Mouse (Mus musculus) cerebellum, postnatal 4 days (tissue): ENCODE measurements around the gene Gmnn.
A peak's percentile ranks its signal among the peaks of the same experiment; 100 is the strongest.

Source experiments
- DNase-seq, 2 experiments: peaks; one replicate each; pipeline ENCODE4 v3.0.0; 2022; ENCODE audit warnings: low spot score in 2 of 2, mixed read lengths in 1 of 2

Gene Gmnn

DNA sequence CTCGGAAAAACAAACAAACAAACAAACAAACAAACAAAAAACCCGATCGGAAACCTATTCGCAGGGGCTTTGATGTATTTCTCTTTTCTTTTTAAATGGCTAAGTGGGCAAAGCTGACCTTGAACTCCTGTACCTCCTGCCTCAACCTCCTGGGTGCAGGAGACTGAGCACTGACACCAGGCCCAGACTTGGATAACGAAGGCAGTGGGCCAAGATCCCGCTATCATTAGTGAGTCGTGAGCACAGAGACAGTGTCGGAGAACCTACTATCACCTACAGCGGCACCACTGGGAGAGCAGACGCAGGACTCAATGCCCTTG, 680 bp downstream of the Gmnn start:
- DNase-seq = no peak

DNA sequence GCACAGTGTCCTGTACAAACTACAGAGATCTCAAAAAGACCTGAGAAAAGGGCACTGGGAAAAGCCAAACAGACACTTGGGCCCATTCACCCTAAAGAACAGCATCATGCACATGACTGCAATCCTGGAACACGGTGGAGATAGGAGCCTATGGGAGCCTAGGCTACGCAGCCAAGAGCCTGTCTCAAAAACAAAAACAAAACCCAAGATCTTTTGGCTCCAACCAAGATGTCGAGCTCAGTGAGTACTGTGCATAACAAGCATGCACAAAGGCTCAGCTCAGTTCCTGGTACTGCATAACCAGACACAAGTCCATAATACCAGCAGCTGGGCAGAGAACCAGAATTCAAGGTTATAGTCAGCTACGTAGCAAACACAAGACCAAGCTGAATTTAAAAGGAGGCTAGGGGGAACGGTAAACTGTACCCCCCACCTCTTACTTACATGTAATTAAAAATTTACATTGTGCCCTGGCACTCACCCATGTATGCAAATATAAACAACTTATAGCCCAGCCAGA, 1.3 kb downstream of the Gmnn start:
- DNase-seq = no peak

DNA sequence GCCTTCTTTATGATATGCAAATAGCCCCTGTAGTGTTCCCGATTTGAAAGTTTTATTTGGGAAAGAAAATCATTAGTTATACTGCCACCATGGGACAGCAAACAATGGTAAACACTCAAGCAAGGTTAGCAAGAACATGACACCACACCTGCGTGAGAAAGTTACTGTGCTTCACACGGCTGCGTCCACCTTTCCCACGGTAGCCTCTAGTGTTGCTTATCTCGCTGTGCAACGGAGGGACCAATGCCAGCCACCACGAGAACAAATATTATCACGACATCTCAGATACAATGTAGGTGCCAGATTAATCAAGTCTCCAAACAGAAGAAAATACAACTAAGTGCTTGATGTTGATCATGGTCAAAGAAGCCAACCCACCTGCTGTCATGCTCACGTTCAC, 2.3 kb downstream of the Gmnn start:
- DNase-seq = no peak

DNA sequence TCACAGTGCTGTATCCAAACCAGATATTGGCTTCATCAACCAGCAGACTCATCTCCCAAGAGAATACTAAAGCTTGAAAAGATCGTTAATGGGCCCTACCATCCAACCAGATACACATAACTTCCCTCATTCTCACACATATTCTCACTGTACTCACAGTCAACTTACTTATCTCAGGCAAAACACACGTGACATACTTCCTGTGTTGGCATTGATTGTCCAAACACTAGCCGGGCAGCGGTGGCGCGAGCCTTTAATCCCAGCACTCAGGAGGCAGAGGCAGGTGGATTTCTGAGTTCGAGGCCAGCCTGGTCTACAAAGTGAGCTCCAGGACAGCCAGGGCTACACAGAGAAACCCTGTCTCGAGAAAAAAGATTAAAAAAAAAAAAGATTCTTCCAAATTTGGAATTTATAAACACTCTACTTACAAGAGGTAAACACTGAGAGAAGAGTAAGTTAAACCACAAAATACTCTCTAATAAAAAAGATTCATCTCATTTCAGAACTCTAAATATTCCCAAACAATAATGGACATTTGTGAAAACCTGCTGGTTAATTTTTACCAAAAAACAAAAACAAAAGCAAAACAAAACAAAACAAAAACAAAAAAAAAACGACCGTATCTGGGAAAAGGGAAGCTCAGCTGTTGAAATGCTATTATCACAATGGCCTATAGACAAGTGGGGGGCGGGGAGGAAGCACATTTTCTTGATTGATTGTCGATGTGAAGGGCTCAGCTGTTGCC, 3.7 kb downstream of the Gmnn start:
- no peak for DNase-seq

DNA sequence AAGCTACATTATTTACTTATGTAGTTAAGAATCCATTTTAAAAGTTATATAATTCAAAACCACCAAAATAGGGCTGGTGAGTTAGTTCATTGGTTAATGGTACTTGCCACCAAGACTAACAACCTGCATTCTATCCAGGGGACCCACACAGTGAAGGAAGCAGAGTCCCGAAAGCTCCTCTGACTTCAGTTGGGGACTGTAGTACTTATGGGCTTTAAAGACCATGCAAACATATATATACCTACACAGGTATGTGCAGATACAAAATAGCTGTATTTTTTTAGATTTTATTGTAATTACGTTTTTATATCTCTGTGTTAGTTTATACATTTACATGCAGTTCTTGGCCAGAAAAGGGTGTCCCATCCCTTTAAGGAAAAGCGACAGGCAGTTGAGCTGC, 5.0 kb downstream of the Gmnn start:
- DNase-seq = no peak

DNA sequence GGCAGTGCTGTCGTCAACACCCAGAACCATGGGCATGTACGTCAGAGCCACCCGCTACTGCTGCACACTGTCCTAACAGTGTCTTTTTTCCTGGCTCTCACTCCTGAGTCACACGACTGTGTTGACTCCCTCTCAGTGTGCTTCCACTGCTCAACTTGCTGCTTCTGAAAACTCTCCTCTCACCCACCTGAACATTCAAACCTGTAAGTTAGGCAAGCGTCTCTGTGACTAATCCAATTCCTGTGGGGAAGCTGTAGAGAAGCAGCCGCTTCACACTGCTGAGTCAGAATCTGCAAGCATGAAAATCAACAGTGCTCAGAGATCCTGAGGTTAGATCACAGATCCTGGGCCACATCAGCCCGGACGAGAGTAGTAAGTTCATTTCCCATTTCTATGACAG, 10.3 kb downstream of the Gmnn start:
- DNase-seq = no peak

DNA sequence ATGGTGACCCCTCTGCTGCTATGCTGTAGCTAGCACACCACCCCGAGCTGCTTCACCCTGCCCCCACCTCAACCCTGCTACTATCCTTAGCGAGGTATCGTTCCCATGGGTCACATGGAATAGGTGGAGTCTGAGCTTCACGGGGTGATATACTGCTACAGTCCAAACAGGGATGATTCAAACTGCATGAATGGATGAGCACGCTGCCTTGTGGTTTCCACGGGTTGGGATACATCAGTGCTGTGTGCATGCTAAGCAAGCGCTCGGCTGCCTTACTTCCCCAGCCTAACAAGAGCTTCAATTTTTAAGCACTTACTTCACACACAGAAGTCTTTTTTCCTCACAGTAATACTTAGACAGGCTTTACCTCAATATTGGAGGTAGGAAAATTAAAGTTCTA, 10.9 kb downstream of the Gmnn start:
- DNase-seq = no peak

DNA sequence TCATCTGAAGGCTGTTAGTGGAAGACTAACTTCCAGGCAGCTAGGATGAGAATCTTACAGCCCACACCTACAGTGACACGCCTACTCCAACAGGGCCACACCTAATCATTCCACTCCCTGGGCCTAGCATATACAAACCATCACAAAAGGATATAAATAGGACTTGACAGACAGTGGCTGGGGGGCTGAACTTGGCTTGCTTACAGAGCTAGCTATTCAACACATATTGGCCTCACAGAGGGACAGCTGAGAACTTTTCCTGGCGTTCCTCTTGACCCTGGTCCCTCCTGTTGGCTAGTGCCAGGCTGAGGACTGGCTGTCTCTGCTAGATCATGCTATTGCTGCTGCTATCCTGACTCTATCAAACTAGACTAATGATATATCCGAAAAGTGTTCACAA, 13.9 kb downstream of the Gmnn start:
- DNase-seq = no peak

DNA sequence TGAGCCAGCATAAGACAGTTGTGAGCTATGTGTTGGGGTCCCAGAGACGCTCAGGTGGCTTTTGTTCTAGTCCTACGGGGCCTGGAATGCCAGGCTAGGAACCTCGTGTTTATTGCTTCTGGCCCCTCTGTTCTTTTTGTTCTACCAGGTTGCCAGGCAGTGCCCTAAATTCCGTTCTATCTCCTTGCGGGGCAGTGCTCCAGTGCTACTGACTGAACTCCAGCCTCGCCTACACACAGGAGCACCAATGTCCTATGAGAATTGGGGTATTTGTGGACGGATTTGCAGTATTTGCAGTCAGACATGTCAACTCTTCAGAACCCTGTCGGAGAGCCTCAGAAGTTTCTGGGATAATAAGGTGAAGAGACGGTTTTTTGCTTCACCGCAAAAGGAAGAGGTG, 20.7 kb downstream of the Gmnn start, which contains the start of gene Armh2:
TSS of gene Armh2 (plus strand) at position 205 of the 400 bp plus-strand sequence.
- DNase-seq = no peak

DNA sequence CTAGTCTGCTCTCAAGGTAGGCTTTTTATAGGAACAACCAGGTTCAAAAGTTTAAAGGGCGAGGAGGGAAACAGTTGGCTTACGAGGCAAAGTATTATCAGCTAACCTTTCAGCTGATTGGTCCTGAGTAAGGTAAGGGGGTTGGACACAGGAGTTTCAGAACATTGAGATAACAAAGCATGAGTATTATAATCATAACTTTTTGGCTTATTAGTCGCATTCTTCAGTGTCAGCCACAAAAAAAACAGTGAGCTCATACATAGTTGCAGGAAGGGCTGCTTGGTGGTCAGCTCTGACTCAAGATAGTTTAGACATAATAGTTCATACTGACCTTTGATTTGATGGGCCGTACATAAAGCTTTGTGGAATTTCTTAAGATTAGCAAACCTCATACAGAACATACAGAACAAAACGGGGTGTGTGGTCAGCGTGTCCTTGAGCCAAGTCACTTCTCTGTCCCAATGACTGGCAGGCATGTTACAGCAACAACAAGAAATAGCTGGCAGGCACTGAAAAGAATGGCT, 26.1 kb downstream of the Gmnn start:
- no peak for DNase-seq

DNA sequence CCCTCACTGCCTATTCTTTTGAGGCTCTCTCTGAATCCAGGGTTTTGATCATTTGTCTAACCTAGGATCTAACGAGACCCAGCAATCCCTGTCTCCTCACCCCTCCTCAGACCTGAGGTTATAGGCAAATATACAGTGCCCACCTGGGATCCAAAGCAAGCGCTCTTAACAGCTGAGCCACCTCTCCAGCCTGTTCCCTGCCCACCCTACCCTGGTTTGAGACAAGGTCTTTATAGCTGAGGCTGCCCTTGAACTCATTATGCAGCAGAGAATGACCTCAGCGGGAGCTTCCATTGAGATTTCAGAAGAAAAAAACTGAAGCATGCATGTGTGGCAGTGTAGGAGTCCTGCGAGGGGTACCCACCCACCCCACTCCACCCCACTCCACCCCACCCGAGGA, 27.2 kb downstream of the Gmnn start:
- no peak for DNase-seq

DNA sequence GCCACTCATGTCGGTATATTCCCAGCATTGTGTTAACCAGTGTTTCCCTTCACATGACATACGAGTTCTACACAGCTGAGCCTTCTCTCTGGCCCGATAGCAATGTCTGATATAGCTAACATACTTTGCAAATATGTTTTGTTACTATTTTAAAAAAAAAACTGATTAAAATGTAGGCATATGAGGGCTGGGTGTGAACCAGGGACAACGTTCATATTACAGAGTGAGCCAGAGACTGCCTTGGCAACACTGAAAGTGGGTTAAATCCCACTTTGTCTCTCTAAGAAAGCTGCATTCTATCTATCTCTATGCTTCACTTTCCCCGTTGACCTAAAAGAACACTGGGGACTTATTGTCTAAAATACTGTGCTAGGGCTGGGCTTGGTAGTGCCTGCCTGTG, 32.6 kb downstream of the Gmnn start:
- DNase-seq = no peak

DNA sequence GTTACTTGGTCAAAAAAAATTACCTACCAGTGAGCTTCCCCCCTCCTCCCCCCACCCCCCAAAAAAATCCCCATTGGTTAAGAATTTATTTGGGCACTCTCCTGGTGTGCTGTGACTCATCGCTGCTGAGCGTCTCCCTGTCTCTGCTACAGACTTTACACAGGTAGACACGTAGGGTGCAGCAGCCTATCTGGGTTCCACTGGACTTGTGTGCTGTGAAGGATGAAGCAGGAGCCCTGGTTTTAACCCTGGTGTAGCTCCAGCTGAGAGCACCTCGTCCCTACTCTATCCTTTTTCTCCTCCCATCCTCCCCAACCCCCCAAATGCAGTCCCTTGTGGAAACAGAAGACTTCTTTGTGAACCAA, 37.3 kb downstream of the Gmnn start:
- no peak for DNase-seq

DNA sequence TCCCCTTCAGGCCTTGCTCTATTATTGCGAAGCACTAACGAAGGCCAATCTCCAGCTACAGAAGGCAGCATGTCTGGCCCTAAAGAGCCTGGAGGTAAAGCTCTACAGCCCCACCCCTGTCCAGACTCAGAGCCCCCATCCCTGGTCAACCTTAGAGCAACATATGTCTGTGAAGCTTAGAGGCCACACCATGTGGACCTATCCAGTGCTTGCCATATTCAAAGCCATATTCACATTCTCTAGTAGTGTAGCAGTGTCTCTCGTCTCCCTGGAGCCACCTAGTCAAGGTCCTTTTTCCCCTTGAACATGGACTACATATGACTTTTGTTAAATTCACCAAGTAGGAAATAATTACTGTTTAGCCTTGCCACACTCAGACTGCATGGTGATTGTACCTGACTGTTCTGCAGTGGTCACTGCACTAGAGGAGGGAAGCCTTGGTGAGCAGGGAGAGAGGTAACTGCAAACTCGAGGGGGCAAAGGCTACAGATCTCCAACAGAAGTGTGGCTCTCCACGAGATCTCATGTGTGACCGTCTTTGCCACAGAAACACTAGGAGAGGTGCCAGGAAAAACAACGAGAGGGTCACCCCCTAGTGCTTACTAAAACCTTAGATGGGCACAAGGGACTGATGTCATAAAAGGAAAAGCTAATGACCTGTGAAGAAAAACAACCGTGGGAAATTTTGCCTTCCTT, 37.9 kb downstream of the Gmnn start:
- no peak for DNase-seq

DNA sequence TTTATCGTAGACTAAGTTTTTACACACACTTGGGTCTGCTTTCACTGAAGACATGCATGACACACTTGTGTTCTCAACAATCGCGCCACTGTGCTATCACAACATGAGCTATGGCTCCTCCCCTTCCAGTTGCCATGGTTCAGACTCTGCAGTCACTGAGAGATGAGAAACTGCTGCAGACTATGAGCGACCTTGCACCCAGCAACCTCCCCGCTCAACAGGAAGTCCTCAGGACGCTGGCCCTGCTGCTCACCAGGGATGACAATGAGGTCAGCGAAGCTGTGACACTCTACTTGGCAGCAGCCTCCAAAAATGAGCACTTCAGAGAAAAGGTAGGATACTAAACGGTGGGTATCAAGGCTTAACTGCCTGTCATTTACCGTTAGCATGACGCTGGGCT, 40.2 kb downstream of the Gmnn start:
- DNase-seq = no peak

DNA sequence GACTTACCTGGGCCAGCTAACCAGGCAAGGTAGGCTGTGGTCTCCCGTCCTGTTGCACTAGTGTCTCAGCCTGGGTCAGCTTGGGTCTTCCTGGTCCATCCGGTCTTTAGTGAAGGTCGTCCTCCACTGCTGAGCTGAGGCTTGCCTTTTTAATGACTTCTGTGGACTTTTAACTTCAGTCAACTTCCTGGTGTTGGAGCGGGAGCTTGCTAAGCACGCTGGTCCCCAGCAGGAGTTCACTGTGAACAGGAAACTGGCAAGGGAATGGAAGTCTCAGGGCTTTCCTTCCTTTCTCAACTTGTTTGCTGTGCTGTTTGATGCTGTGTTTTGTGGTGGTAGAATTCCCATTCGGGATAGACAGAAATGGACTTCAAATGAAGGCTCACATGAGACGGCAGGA, 44.0 kb downstream of the Gmnn start:
- no peak for DNase-seq

DNA sequence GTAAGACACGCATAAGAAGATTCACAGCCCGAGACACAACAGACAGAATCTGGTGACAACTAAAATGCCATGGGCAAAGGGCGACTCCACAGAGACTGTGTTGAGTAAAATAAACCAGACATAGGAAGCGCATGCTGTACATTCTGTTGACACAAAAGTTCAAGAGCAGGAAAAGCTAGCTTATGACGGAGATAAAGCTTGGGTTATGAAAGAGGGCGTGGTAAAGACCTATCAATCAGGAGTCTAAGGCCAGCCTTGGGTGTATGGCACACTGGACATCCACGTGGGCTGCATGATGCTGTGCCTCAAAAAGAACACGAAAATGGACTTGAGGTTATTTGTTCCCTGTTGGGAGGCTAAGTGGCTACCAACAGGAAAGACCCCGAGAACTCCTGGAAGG, 45.3 kb downstream of the Gmnn start:
- no peak for DNase-seq

DNA sequence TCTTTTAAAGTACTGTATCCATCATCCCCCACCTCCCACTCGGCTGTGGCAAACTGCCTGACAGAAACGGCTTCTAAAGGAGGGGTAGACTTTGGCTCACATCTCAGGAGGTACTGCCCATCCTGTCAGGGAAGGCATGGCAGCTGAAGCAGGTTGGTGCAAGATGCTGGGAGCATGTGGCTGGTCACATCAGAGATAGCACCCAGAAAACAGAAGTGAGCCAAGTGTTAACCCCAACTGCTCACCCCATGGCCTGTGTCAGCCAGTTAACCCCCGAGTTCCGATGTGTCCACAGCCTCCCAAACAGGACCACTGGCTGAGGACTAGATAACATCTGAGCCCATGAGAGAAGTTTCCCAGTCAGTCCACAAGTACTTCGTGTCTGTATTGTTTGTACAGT, 46.1 kb downstream of the Gmnn start:
- no peak for DNase-seq

DNA sequence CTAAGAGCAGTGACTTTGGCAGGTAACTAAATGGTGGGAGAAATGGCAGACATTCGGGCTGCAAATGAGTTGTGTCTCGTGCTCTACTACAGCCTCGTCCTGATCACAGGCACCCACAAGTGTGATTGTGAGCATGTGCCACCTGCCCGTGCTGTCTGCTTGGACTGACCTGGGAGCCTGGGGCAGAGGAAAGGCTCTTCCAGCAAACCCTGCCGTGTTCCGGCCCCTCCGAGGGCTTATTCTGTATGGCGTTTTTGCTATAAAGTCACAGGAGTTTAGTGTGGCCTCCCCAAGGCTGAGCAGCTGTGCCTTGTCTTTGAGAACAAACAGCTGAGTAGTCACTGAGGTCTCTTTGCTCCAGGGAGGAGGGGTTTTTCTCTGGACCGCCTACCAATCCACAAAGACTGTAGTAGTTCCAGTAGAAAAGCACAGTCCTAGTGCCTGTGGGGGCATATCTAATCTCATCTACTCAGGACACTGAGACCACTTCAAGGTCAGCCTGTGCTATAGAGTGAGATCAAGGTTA, 47.3 kb downstream of the Gmnn start:
- no peak for DNase-seq

DNA sequence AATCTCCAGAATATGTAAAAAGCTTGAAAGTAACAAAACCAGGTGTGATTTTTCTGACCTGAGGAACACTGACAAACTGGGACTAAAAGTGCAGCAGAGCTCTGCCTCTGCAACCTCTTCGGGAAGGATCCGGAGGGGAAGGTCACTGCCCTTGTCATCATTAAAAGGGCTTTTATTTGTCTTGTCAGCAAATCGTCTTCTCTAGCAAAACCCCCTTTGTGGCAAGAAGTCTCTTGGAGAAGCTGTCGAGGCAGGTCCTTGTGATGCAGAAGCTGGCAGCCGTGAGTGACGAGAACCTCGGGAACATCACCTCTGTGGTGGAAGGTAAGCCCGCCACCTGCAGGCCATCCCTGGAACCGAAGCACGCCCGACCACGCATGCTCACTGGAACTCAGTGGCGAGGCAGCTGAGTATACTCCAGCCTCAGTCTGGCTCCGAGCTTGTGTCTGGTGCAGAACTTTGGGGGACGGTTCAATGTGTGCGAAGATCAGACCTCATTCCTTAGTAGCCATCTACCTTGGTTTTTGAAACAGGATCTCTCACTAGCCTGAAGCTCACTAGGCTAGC, 48.2 kb downstream of the Gmnn start:
- peak; percentile 93 for DNase-seq

DNA sequence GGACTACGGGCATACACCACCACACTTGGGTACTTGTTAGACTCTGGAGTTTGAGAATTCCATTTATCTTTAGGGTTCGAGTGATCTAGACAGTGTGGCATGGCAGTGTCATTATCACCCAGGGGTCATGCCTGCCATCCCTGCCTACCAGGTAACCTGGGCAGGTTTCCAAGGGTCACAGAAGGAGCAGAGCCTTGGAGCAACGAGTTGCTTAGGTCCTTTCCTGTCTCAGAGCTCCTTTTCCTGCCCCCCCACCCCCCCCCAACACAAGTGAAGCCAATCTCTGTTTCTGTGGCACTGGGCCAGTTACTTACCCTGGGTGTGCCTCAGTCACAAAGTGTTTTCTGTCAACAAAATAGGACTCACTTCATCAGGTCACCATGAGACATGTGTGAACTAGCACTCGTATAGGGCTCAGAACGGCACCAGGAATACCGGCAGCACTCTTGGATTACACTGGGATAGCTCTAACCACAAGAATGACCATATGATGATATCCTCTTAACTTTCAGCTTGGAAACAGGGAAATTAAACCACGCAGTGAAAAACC, 49.1 kb downstream of the Gmnn start:
- DNase-seq = no peak

DNA sequence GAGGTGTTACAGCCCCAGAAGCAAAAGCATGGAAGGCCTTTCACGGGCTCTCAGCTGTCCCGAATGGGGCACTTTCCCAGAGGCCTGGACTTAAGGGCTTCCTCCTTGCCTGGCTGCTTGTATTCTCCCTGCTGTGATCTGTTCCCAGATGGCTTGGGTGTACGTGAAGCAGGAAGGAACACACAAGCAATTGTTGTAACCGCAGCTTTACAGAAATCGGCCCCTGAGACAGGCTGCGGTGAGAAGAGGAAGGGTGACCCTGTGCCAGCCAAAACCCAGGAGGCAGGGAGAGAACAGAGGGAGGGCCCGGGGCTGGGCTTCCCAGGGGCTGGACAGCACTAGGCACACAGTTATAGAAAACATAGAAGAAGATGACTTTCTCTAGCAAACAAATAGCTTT, 50.8 kb downstream of the Gmnn start:
- no peak for DNase-seq
